ENCODE assay signal across 30 mouse cellular contexts in the genomic region with DNA sequence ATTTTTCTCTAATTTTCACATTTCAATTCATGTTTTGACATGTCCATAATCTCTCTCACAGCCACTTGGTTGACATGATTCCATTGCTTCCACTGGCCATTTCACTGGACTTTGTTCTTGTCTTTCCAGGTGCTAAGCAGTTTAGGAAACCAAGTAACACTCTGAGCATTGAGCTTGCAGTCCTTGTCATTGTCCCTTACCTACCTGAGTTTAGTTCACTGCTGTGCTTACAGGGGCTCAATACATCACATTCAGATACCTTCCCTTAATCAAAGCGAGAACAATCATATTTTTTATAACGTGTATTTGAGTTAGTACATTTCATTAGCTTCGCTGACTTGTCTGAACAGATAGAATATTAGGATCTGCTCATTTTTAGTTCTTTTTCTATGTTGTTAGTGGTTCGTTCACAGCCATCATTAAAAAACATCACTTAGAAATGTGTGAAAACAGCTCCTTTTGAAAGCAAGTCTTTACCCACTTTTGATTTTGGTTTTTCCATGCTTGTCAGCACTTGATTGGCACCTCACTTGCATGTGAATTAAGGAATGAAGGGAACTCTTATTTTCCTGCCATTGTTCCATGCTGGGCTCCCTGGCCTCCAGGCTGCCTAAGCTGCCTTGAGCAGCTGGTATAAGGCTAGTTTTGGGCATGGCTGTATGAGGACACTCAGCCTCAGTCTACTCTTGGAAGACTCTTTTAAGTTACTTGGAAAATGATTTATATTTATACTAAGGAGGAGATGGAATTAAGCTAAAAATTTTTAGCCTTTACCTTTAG.
A peak's percentile ranks its signal among the peaks of the same experiment; 100 is the strongest.
DNase-seq lines count a peak whose midpoint lies in the region; ATAC-seq and TF ChIP-seq lines count a peak whose summit lies in the region.
"Had no signal": no experiment of that assay in that cellular context is flagged by ENCODE, and none has a peak within 500 bp of the region (broad histone marks: within the 10 kb centered on the region; RNA-seq: fewer than 3 reads in every experiment).

No protein-coding gene starts in this region.

- peak; percentile 65; the same call in 1 of the 2 replicates for ATAC-seq in hindbrain, embryonic 11.5 days (ENCODE audit: low FRiP score)
- ATAC-seq in hindbrain, postnatal 0 days = no peak
- ATAC-seq in forebrain, embryonic 15.5 days (replicated peaks) = peak; percentile 95
- no peak for ATAC-seq in neural tube, embryonic 15.5 days (ENCODE audit: low FRiP score)
- ATAC-seq: CD4-positive, CD25-positive, alpha-beta regulatory T cell, adult 4 months; intestine, postnatal 0 days had no signal

- peak; percentile 38 for DNase-seq in hindbrain, embryonic 11.5 days (ENCODE audit: low spot score)
- DNase-seq in hindbrain, postnatal 0 days (ENCODE audit: low spot score) = no peak
- peak; percentile 90 for DNase-seq in brain, embryonic 14.5 days (ENCODE audit: low read depth)
- peak; percentile 36 for DNase-seq in embryo, embryonic 10.5 days (ENCODE audit: low spot score)
- no peak for DNase-seq in layer of hippocampus, adult 2 months (ENCODE audit: low spot score in 2 of 2)
- no peak for DNase-seq in T-cell, adult 2 months (ENCODE audit: low spot score)
- DNase-seq: adrenal gland, adult 2 months; adrenal gland, postnatal 36 days; cerebellum, adult 8-10 months; cerebellum, postnatal 36 days; gastrocnemius, postnatal 25 days; heart, adult 18-20 months; heart, postnatal 4 days; kidney, adult 9 months; kidney, postnatal 10 days; layer of hippocampus, adult 9-11 months; liver, embryonic 13.5 days; lung, adult 2 months; lung, postnatal 10 days had no signal

- no peak for TF ChIP-seq POLR2A in brain, embryonic 14.5 days (IDR thresholded peaks at IDR 0.05; ENCODE audit: borderline replicate concordance, extremely low read depth, insufficient read depth, insufficient read length, poor library complexity, severe bottlenecking)

- no peaks in the 10 kb centered on the region for H3K27me3 ChIP-seq in hindbrain, embryonic 11.5 days (ENCODE audit: control insufficient read depth, insufficient read depth, low read length)
- no peaks in the 10 kb centered on the region for H3K27me3 ChIP-seq in hindbrain, postnatal 0 days (ENCODE audit: insufficient read depth, low read length)
- no peaks in the 10 kb centered on the region for H3K27me3 ChIP-seq in forebrain, embryonic 15.5 days
- no peaks in the 10 kb centered on the region for H3K27me3 ChIP-seq in neural tube, embryonic 15.5 days (replicated peaks)
- H3K27me3 ChIP-seq: embryonic facial prominence, embryonic 15.5 days; limb, embryonic 15.5 days; liver, embryonic 13.5 days; stomach, embryonic 15.5 days had no signal

- H3K4me3 ChIP-seq in hindbrain, embryonic 11.5 days (ENCODE audit: low read depth, low read length) = no peak overlapping the region
- no peak overlapping the region for H3K4me3 ChIP-seq in hindbrain, postnatal 0 days (ENCODE audit: low read length)
- H3K4me3 ChIP-seq in forebrain, embryonic 15.5 days = no peak overlapping the region
- no peak overlapping the region for H3K4me3 ChIP-seq in layer of hippocampus, adult 2 months
- no peak overlapping the region for H3K4me3 ChIP-seq in neural tube, embryonic 15.5 days (replicated peaks)
- H3K4me3 ChIP-seq: embryonic facial prominence, embryonic 10.5 days; embryonic facial prominence, embryonic 15.5 days; limb, embryonic 10.5 days; limb, embryonic 15.5 days; liver, embryonic 13.5 days; stomach, embryonic 15.5 days had no signal

- whole genome bisulfite sequencing in hindbrain, embryonic 11.5 days = 58% methylated on average over 4 of the region's 4 CpGs
- 47% methylated on average over 4 of the region's 4 CpGs for WGBS in hindbrain, postnatal 0 days
- WGBS in forebrain, embryonic 15.5 days = 27% methylated on average over 4 of the region's 4 CpGs
- 84% methylated on average over 4 of the region's 4 CpGs for WGBS in neural tube, embryonic 15.5 days

- no peaks in the 10 kb centered on the region for H3K4me1 ChIP-seq in hindbrain, embryonic 11.5 days (replicated peaks; ENCODE audit: control insufficient read depth, insufficient read depth, low read length)
- no peaks in the 10 kb centered on the region for H3K4me1 ChIP-seq in hindbrain, postnatal 0 days (ENCODE audit: insufficient read depth, low read length)
- no peaks in the 10 kb centered on the region for H3K4me1 ChIP-seq in forebrain, embryonic 15.5 days
- no peaks in the 10 kb centered on the region for H3K4me1 ChIP-seq in neural tube, embryonic 15.5 days
- H3K4me1 ChIP-seq: embryonic facial prominence, embryonic 15.5 days; limb, embryonic 15.5 days; liver, embryonic 13.5 days; stomach, embryonic 15.5 days had no signal

- no peaks in the 10 kb centered on the region for H3K36me3 ChIP-seq in hindbrain, embryonic 11.5 days (ENCODE audit: control insufficient read depth, insufficient read depth, low read length)
- H3K36me3 ChIP-seq in hindbrain, postnatal 0 days (ENCODE audit: insufficient read depth, low read length) = no peaks in the 10 kb centered on the region
- H3K36me3 ChIP-seq in forebrain, embryonic 15.5 days = no peaks in the 10 kb centered on the region
- H3K36me3 ChIP-seq in neural tube, embryonic 15.5 days = no peaks in the 10 kb centered on the region
- H3K36me3 ChIP-seq: embryonic facial prominence, embryonic 10.5 days; embryonic facial prominence, embryonic 15.5 days; limb, embryonic 10.5 days; limb, embryonic 15.5 days; liver, embryonic 13.5 days; stomach, embryonic 15.5 days had no signal

- no peaks in the 10 kb centered on the region for H3K9me3 ChIP-seq in hindbrain, embryonic 11.5 days (ENCODE audit: control insufficient read depth, low read length)
- no peaks in the 10 kb centered on the region for H3K9me3 ChIP-seq in hindbrain, postnatal 0 days (ENCODE audit: low read length)
- no peaks in the 10 kb centered on the region for H3K9me3 ChIP-seq in forebrain, embryonic 15.5 days
- no peaks in the 10 kb centered on the region for H3K9me3 ChIP-seq in neural tube, embryonic 15.5 days (replicated peaks)
- H3K9me3 ChIP-seq: embryonic facial prominence, embryonic 10.5 days; embryonic facial prominence, embryonic 15.5 days; limb, embryonic 10.5 days; limb, embryonic 15.5 days; liver, embryonic 13.5 days; stomach, embryonic 15.5 days had no signal

- H3K4me2 ChIP-seq in hindbrain, embryonic 11.5 days (replicated peaks; ENCODE audit: low read depth, low read length) = no peak overlapping the region
- no peak overlapping the region for H3K4me2 ChIP-seq in hindbrain, postnatal 0 days (ENCODE audit: low read depth, low read length)
- no peak overlapping the region for H3K4me2 ChIP-seq in forebrain, embryonic 15.5 days (replicated peaks)
- H3K4me2 ChIP-seq in neural tube, embryonic 15.5 days = no peak overlapping the region
- H3K4me2 ChIP-seq: embryonic facial prominence, embryonic 15.5 days; heart, embryonic 11.5 days; limb, embryonic 15.5 days; liver, embryonic 13.5 days; stomach, embryonic 15.5 days had no signal

- TF ChIP-seq CTCF in hindbrain, postnatal 0 days (IDR thresholded peaks at IDR 0.05; ENCODE audit: low read depth) = no peak
- no peak for TF ChIP-seq CTCF in brain, embryonic 14.5 days (IDR thresholded peaks at IDR 0.05; ENCODE audit: borderline replicate concordance, extremely low read depth, insufficient read depth, insufficient read length)
- no peak for TF ChIP-seq CTCF in layer of hippocampus, adult 2 months (conservative IDR thresholded peaks at IDR 0.05)

- no peak overlapping the region for H3K9ac ChIP-seq in hindbrain, embryonic 11.5 days (ENCODE audit: low read depth, low read length)
- no peak overlapping the region for H3K9ac ChIP-seq in hindbrain, postnatal 0 days (replicated peaks; ENCODE audit: low read length)
- H3K9ac ChIP-seq in forebrain, embryonic 15.5 days (replicated peaks) = no peak overlapping the region
- no peak overlapping the region for H3K9ac ChIP-seq in neural tube, embryonic 15.5 days (replicated peaks)
- H3K9ac ChIP-seq: embryonic facial prominence, embryonic 15.5 days; limb, embryonic 15.5 days; liver, embryonic 13.5 days; stomach, embryonic 15.5 days had no signal

- H3K27ac ChIP-seq in hindbrain, embryonic 11.5 days (ENCODE audit: low read depth, low read length) = no peak overlapping the region
- no peak overlapping the region for H3K27ac ChIP-seq in hindbrain, postnatal 0 days
- peak overlapping the region; percentile 56 for H3K27ac ChIP-seq in forebrain, embryonic 15.5 days (replicated peaks)
- no peak overlapping the region for H3K27ac ChIP-seq in layer of hippocampus, adult 2 months
- H3K27ac ChIP-seq in neural tube, embryonic 15.5 days (replicated peaks) = no peak overlapping the region
- H3K27ac ChIP-seq: embryonic facial prominence, embryonic 10.5 days; embryonic facial prominence, embryonic 15.5 days; limb, embryonic 10.5 days; limb, embryonic 15.5 days; liver, embryonic 13.5 days; macrophage; stomach, embryonic 15.5 days had no signal

Comparison
In these comparisons a context has a peak if more than half of its experiments do, and no peak if none do; other contexts are left out.
1. ATAC-seq: peak in hindbrain, embryonic 11.5 days (single experiment) and forebrain, embryonic 15.5 days (single experiment); none in hindbrain, postnatal 0 days (single experiment) and neural tube, embryonic 15.5 days (single experiment).
2. DNase-seq: peak in hindbrain, embryonic 11.5 days (single experiment), brain, embryonic 14.5 days (single experiment) and embryo, embryonic 10.5 days (single experiment); none in hindbrain, postnatal 0 days (single experiment), layer of hippocampus, adult 2 months (0 of 2) and T-cell, adult 2 months (single experiment).